Mouse (Mus musculus): ENCODE measurements around the gene Fam8a1.

GRCm38 (mm10) chr13:46669620-46670271, 424 bp downstream of the Fam8a1 start:
- TF ChIP-seq POLR2A (IDR thresholded peaks at IDR 0.05; ENCODE audit: low read depth, low read length) (no peak), CTCF (IDR thresholded peaks at IDR 0.05; ENCODE audit: borderline replicate concordance, insufficient read depth, low read length) (no peak)
